Mouse (Mus musculus): ENCODE measurements around the gene Zfp2. TPM values are rescaled to one million over a fixed set of nuclear protein-coding genes. Genes with fewer than 3 reads are reported as not detected.

Gene Zfp2
- 5.9 and 6.9 TPM in 2 replicates for polyA plus RNA-seq (2015; fragmentation: Nextera tagmentation; extraction: Ambion mirVana)

GRCm38 (mm10) chr11:50915671-50916320, at the start of gene Zfp2:
Zfp2 (minus strand) TSS chr11:50916165.
- Histone ChIP-seq H3K27me3 (ENCODE audit: control insufficient read depth, insufficient read depth, low read length) (no peaks in the 10 kb centered on the region), H3K36me3 (ENCODE audit: control insufficient read depth, insufficient read depth) (peaks cover 13% of the 10 kb centered on the region), H3K9ac (ENCODE audit: low read length) (peak within 1 kb of the TSS; percentile 90), H3K4me3 (ENCODE audit: low read length) (peak within 1 kb of the TSS; percentile 95), H3K4me2 (ENCODE audit: low read depth, low read length) (peak within 1 kb of the TSS; percentile 70), H3K4me1 (ENCODE audit: control insufficient read depth, insufficient read depth, low read length) (0 out of 2 replicates have a peak, but pooled peaks cover 3% of the 10 kb centered on the region), H3K9me3 (replicated peaks; ENCODE audit: control insufficient read depth, low read length) (peaks cover 6% of the 10 kb centered on the region), H3K27ac (ENCODE audit: low read length) (peak within 1 kb of the TSS; percentile 39)
- ATAC-seq (replicated peaks; ENCODE audit: extremely low read depth, insufficient read depth, low FRiP score), result peak; percentile 98
- under 1% methylated on average over 47 of the region's 47 CpGs for WGBS

- Histone ChIP-seq H3K27ac (ENCODE audit: low read length) (no peak overlapping the region), H3K9me3 (replicated peaks; ENCODE audit: control insufficient read depth, low read length) (no peaks in the 10 kb centered on the region), H3K36me3 (ENCODE audit: control insufficient read depth, insufficient read depth) (no peaks in the 10 kb centered on the region), H3K4me3 (ENCODE audit: low read length) (no peak overlapping the region), H3K4me1 (ENCODE audit: control insufficient read depth, insufficient read depth, low read length) (no peaks in the 10 kb centered on the region), H3K9ac (ENCODE audit: low read length) (no peak overlapping the region), H3K27me3 (ENCODE audit: control insufficient read depth, insufficient read depth, low read length) (no peaks in the 10 kb centered on the region; the same call in 1 of the 2 replicates), H3K4me2 (ENCODE audit: low read depth, low read length) (no peak overlapping the region)
- ATAC-seq (replicated peaks; ENCODE audit: extremely low read depth, insufficient read depth, low FRiP score), result no peak
- WGBS, result 59% methylated on average over 2 of the region's 2 CpGs
Measured at GRCm38 (mm10) chr11:50964886-50965285, 48.9 kb upstream of the Zfp2 start.

- H3K27me3 ChIP-seq (ENCODE audit: control insufficient read depth, insufficient read depth, low read length), result peaks cover 5% of the 10 kb centered on the region; the same call in 1 of the 2 replicates
- no peak within 1 kb of the TSS for H3K4me3 ChIP-seq (ENCODE audit: low read length)
- no peaks in the 10 kb centered on the region for H3K9me3 ChIP-seq (replicated peaks; ENCODE audit: control insufficient read depth, low read length)
- H3K27ac ChIP-seq (ENCODE audit: low read length), result no peak within 1 kb of the TSS
- no peak for ATAC-seq (replicated peaks; ENCODE audit: extremely low read depth, insufficient read depth, low FRiP score)
- no peaks in the 10 kb centered on the region for H3K4me1 ChIP-seq (ENCODE audit: control insufficient read depth, insufficient read depth, low read length)
- 64% methylated on average over 6 of the region's 6 CpGs for WGBS
- H3K36me3 ChIP-seq (ENCODE audit: control insufficient read depth, insufficient read depth), result no peaks in the 10 kb centered on the region
- no peak within 1 kb of the TSS for H3K9ac ChIP-seq (ENCODE audit: low read length)
- H3K4me2 ChIP-seq (ENCODE audit: low read depth, low read length), result no peak within 1 kb of the TSS
Measured at GRCm38 (mm10) chr11:50953665-50954064, 37.7 kb upstream of the Zfp2 start, which contains the start of gene Prop1. Prop1 (minus strand) TSS chr11:50953765.

- WGBS, result 57% methylated on average over 14 of the region's 14 CpGs
- Histone ChIP-seq H3K4me2 (ENCODE audit: low read depth, low read length) (no peak overlapping the region), H3K27ac (ENCODE audit: low read length) (no peak overlapping the region), H3K36me3 (ENCODE audit: control insufficient read depth, insufficient read depth) (no peaks in the 10 kb centered on the region), H3K9ac (ENCODE audit: low read length) (no peak overlapping the region), H3K4me1 (ENCODE audit: control insufficient read depth, insufficient read depth, low read length) (no peaks in the 10 kb centered on the region), H3K27me3 (ENCODE audit: control insufficient read depth, insufficient read depth, low read length) (no peaks in the 10 kb centered on the region; the same call in 1 of the 2 replicates), H3K9me3 (replicated peaks; ENCODE audit: control insufficient read depth, low read length) (no peaks in the 10 kb centered on the region), H3K4me3 (ENCODE audit: low read length) (no peak overlapping the region)
- no peak for ATAC-seq (replicated peaks; ENCODE audit: extremely low read depth, insufficient read depth, low FRiP score)
Measured at GRCm38 (mm10) chr11:50952290-50952689, 36.3 kb upstream of the Zfp2 start.

- Histone ChIP-seq H3K4me2 (ENCODE audit: low read depth, low read length) (no peak within 1 kb of the TSS), H3K36me3 (ENCODE audit: control insufficient read depth, insufficient read depth) (no peaks in the 10 kb centered on the region), H3K4me3 (ENCODE audit: low read length) (no peak within 1 kb of the TSS), H3K4me1 (ENCODE audit: control insufficient read depth, insufficient read depth, low read length) (no peaks in the 10 kb centered on the region), H3K27ac (ENCODE audit: low read length) (no peak within 1 kb of the TSS), H3K9me3 (replicated peaks; ENCODE audit: control insufficient read depth, low read length) (no peaks in the 10 kb centered on the region), H3K27me3 (ENCODE audit: control insufficient read depth, insufficient read depth, low read length) (peaks cover 6% of the 10 kb centered on the region; the same call in 1 of the 2 replicates), H3K9ac (ENCODE audit: low read length) (no peak within 1 kb of the TSS)
- 72% methylated on average over 14 of the region's 14 CpGs for WGBS
- no peak for ATAC-seq (replicated peaks; ENCODE audit: extremely low read depth, insufficient read depth, low FRiP score)
Measured at GRCm38 (mm10) chr11:50943506-50943905, 27.5 kb upstream of the Zfp2 start, which contains the start of gene 4933414I15Rik. 4933414I15Rik (minus strand) TSS chr11:50943765.

GRCm38 (mm10) chr11:50942386-50942785, 26.4 kb upstream of the Zfp2 start:
- Histone ChIP-seq H3K4me1 (ENCODE audit: control insufficient read depth, insufficient read depth, low read length) (no peaks in the 10 kb centered on the region), H3K27ac (ENCODE audit: low read length) (no peak overlapping the region), H3K36me3 (ENCODE audit: control insufficient read depth, insufficient read depth) (no peaks in the 10 kb centered on the region), H3K9me3 (replicated peaks; ENCODE audit: control insufficient read depth, low read length) (no peaks in the 10 kb centered on the region), H3K4me3 (ENCODE audit: low read length) (no peak overlapping the region), H3K27me3 (ENCODE audit: control insufficient read depth, insufficient read depth, low read length) (peaks cover 6% of the 10 kb centered on the region; the same call in 1 of the 2 replicates), H3K9ac (ENCODE audit: low read length) (no peak overlapping the region), H3K4me2 (ENCODE audit: low read depth, low read length) (no peak overlapping the region)
- 59% methylated on average over 12 of the region's 12 CpGs for WGBS
- no peak for ATAC-seq (replicated peaks; ENCODE audit: extremely low read depth, insufficient read depth, low FRiP score)

- no peaks in the 10 kb centered on the region for H3K4me1 ChIP-seq (ENCODE audit: control insufficient read depth, insufficient read depth, low read length)
- peaks cover 6% of the 10 kb centered on the region; the same call in 1 of the 2 replicates for H3K27me3 ChIP-seq (ENCODE audit: control insufficient read depth, insufficient read depth, low read length)
- no peaks in the 10 kb centered on the region for H3K36me3 ChIP-seq (ENCODE audit: control insufficient read depth, insufficient read depth)
- 30% methylated on average over 14 of the region's 14 CpGs for WGBS
- no peak overlapping the region for H3K9ac ChIP-seq (ENCODE audit: low read length)
- no peak for ATAC-seq (replicated peaks; ENCODE audit: extremely low read depth, insufficient read depth, low FRiP score)
- H3K4me3 ChIP-seq (ENCODE audit: low read length), result no peak overlapping the region
- H3K4me2 ChIP-seq (ENCODE audit: low read depth, low read length), result no peak overlapping the region
- H3K9me3 ChIP-seq (replicated peaks; ENCODE audit: control insufficient read depth, low read length), result no peaks in the 10 kb centered on the region
- H3K27ac ChIP-seq (ENCODE audit: low read length), result no peak overlapping the region
Measured at GRCm38 (mm10) chr11:50939621-50940366, 23.8 kb upstream of the Zfp2 start.

- Histone ChIP-seq H3K4me3 (ENCODE audit: low read length) (no peak overlapping the region), H3K27me3 (ENCODE audit: control insufficient read depth, insufficient read depth, low read length) (0 out of 2 replicates have a peak, but pooled peaks cover 2% of the 10 kb centered on the region), H3K9me3 (replicated peaks; ENCODE audit: control insufficient read depth, low read length) (no peaks in the 10 kb centered on the region), H3K4me2 (ENCODE audit: low read depth, low read length) (no peak overlapping the region), H3K36me3 (ENCODE audit: control insufficient read depth, insufficient read depth) (no peaks in the 10 kb centered on the region), H3K9ac (ENCODE audit: low read length) (no peak overlapping the region), H3K27ac (ENCODE audit: low read length) (no peak overlapping the region), H3K4me1 (ENCODE audit: control insufficient read depth, insufficient read depth, low read length) (no peaks in the 10 kb centered on the region)
- ATAC-seq (replicated peaks; ENCODE audit: extremely low read depth, insufficient read depth, low FRiP score), result no peak
- WGBS, result 72% methylated on average over 8 of the region's 8 CpGs
Measured at GRCm38 (mm10) chr11:50938435-50938834, 22.5 kb upstream of the Zfp2 start.

GRCm38 (mm10) chr11:50932040-50932439, 16.1 kb upstream of the Zfp2 start:
- Histone ChIP-seq H3K9ac (ENCODE audit: low read length) (peak overlapping the region; percentile 87; the same call in 1 of the 2 replicates), H3K27ac (ENCODE audit: low read length) (no peak overlapping the region), H3K36me3 (ENCODE audit: control insufficient read depth, insufficient read depth) (no peaks in the 10 kb centered on the region), H3K4me3 (ENCODE audit: low read length) (no peak overlapping the region; the same call in 1 of the 2 replicates), H3K4me1 (ENCODE audit: control insufficient read depth, insufficient read depth, low read length) (peaks cover 7% of the 10 kb centered on the region), H3K9me3 (replicated peaks; ENCODE audit: control insufficient read depth, low read length) (no peaks in the 10 kb centered on the region), H3K27me3 (ENCODE audit: control insufficient read depth, insufficient read depth, low read length) (peaks cover 6% of the 10 kb centered on the region), H3K4me2 (ENCODE audit: low read depth, low read length) (peak overlapping the region; percentile 81)
- WGBS, result 86% methylated on average over 1 of the region's 1 CpGs
- no peak for ATAC-seq (replicated peaks; ENCODE audit: extremely low read depth, insufficient read depth, low FRiP score)

All from heart, embryonic 16.5 days (tissue).